Mouse (Mus musculus): ENCODE results near the gene Prlr.
A peak's percentile ranks its signal among the peaks of the same experiment; 100 is the strongest.

Prlr gene

GRCm38 (mm10) chr15:10313522-10314455 lies 136.8 kb downstream of the Prlr start:
- DNase-seq (ENCODE audit: inconsistent age in 2 of 2, low spot score in 1 of 2) = peak; percentile 74 to 91

GRCm38 (mm10) chr15:10325080-10325479 lies 148.0 kb downstream of the Prlr start, which contains the start of gene Gm21973:
Gm21973 (plus strand) TSS chr15:10325380.
- no peak for DNase-seq (ENCODE audit: inconsistent age in 2 of 2, low spot score in 1 of 2)

GRCm38 (mm10) chr15:10330626-10331025 lies 153.6 kb downstream of the Prlr start:
- DNase-seq (ENCODE audit: inconsistent age in 2 of 2, low spot score in 1 of 2) = peak; percentile 90 to 95

- no peak for DNase-seq (ENCODE audit: inconsistent age in 2 of 2, low spot score in 1 of 2)
These were observed 155.5 kb downstream of the Prlr start for GRCm38 (mm10) chr15:10332566-10332965.

- DNase-seq (ENCODE audit: inconsistent age in 2 of 2, low spot score in 1 of 2) = peak in 1 of 2 experiments; percentile 46
These were observed 161.6 kb downstream of the Prlr start for GRCm38 (mm10) chr15:10338606-10339005.

GRCm38 (mm10) chr15:10347044-10347443 lies 170.0 kb downstream of the Prlr start:
- no peak for DNase-seq (ENCODE audit: inconsistent age in 2 of 2, low spot score in 1 of 2)

- no peak for DNase-seq (ENCODE audit: inconsistent age in 2 of 2, low spot score in 1 of 2)
These were observed 181.3 kb downstream of the Prlr start, which contains the start of gene Agxt2 for GRCm38 (mm10) chr15:10358039-10358948. Agxt2 (plus strand) TSS chr15:10358532.

GRCm38 (mm10) chr15:10366331-10366730 lies 189.3 kb downstream of the Prlr start:
- no peak for DNase-seq (ENCODE audit: inconsistent age in 2 of 2, low spot score in 1 of 2)

- DNase-seq (ENCODE audit: inconsistent age in 2 of 2, low spot score in 1 of 2) = no peak
These were observed 198.4 kb downstream of the Prlr start for GRCm38 (mm10) chr15:10375404-10375803.

GRCm38 (mm10) chr15:10378338-10378959 lies 201.4 kb downstream of the Prlr start:
- DNase-seq (ENCODE audit: inconsistent age in 2 of 2, low spot score in 1 of 2) = peak in 1 of 2 experiments; percentile 66

- DNase-seq (ENCODE audit: inconsistent age in 2 of 2, low spot score in 1 of 2) = peak in 1 of 2 experiments; percentile 73
These were observed 202.9 kb downstream of the Prlr start for GRCm38 (mm10) chr15:10379757-10380458.

- DNase-seq (ENCODE audit: inconsistent age in 2 of 2, low spot score in 1 of 2) = peak in 1 of 2 experiments; percentile 80
These were observed 210.2 kb downstream of the Prlr start for GRCm38 (mm10) chr15:10387263-10387662.

All from adrenal gland, adult (tissue).